Mouse (Mus musculus) adrenal gland, adult 2 months (tissue): ENCODE results near the gene Egfem1. TPM values are rescaled to one million over a fixed set of nuclear protein-coding genes. Genes with fewer than 3 reads are reported as not detected.

Experiments used
- DNase-seq: peaks from one replicate; pipeline ENCODE4 v3.0.0; 2021
- polyA plus RNA-seq: library from polyadenylated mRNA; depleted of rRNA; stranded (reverse); fragments of >200 nt; gene quantifications from 2 replicates; pipeline ENCODE4 v1.2.3, GENCODE M21; 2012
- total RNA-seq, 2 experiments: library from RNA; stranded (reverse); gene quantifications; 2 replicates each; pipeline ENCODE4 v1.2.3; 2021

The Egfem1 gene
- total and polyA plus RNA-seq, 3 experiments: 0.18 TPM; not detected in 2

DNA sequence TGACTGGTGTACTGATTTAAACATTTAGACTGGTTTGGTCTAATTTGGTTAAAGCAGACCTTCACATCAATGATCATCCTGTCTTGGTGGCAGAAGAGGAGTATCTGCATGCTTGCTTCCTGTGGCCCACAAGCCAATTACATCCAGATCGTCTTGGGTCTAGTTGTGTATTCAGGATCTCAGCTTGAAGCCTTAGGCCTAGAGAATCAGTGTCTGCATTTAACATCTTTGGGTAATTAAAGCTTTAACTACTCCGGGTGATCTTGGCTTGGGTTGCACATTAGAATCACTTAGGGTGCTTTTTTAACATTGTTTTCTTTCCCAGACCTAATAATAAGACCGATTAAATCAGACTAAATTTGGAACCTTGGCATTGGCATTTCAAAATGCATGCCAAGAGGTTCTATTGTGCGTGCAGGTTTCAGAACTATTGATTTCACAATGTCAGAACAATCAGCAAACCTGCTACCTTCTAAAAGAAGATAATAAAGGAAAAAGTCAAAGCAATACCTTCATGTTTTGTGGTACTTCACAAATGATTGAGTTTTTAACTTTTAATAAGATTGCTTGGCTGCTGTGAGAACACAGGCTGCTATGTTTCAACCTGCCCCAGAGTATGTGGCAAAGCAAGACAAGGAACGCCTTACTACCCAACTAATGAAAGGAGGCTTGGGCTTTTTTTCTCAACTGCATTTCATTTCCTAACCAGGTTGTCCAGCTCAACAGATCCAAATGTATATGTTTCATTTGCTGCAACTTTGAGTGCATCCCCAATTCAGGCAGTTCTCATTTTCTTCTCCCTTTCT is 496.4 kb downstream of the Egfem1 start:
- DNase-seq: no peak

DNA sequence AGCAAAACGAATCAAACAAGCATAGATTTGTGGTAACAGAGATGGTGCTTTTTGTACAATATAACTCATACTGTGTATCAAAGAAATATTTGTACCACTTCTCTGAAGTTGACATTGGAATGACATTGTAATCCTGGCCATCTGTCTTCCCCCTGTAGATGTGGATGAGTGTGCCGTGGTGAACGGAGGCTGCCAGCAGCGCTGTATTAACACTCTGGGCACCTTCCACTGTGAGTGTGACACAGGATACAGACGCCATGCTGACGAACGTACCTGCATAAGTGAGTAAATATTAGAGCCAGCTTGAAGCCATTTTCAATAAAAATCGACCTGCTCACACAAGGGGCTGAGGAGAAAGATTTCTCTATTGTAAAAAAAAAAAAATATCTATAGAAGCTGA is 500.9 kb downstream of the Egfem1 start:
- no peak for DNase-seq

GRCm38 (mm10) chr3:29602140-29602539 is 520.3 kb downstream of the Egfem1 start:
- no peak for DNase-seq

GRCm38 (mm10) chr3:29608713-29609112 is 526.9 kb downstream of the Egfem1 start:
- no peak for DNase-seq

- DNase-seq: no peak
These were observed 527.4 kb downstream of the Egfem1 start for GRCm38 (mm10) chr3:29609174-29609573.

DNA sequence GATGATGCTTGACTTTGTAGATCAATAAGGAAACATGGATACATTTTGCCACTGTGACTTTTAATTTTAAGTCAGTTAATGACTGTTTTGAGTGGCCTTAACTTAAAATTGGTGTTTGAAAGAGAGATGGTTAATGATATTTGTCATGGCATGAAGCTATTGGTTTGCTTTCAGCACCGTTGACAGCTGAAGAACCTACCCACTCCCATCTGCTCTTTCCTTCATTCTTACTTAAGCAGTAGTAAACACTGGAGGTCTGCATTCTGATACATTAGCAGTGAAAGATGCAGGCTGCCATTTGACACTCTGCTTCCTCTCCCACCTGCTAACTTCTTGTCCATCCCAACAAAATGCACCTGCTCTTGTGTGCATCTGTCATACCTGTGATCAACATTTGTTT is 537.8 kb downstream of the Egfem1 start:
- no peak for DNase-seq

DNA sequence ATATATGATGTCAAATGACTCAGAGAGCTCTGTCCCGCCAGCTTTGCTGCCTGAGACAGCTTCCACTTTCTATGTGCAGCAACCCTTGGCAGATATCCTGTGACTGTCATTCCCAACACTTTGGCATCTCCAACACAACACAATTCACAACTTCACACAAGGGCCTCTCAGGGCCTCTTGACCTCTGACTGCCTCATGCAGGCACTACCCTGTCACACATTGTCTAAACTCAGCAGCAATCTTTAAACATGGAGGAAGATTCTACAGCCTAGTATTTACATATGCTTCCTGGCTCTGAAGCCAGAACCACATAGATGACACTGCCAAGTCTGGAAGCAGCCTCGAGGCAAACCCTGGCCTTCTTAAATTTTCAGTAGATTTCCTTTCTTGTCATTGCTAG is 558.0 kb downstream of the Egfem1 start:
- no peak for DNase-seq

- no peak for DNase-seq
These were observed 585.0 kb downstream of the Egfem1 start for GRCm38 (mm10) chr3:29666796-29667195.

- DNase-seq: no peak
These were observed 607.8 kb downstream of the Egfem1 start for GRCm38 (mm10) chr3:29689367-29690285.

DNA sequence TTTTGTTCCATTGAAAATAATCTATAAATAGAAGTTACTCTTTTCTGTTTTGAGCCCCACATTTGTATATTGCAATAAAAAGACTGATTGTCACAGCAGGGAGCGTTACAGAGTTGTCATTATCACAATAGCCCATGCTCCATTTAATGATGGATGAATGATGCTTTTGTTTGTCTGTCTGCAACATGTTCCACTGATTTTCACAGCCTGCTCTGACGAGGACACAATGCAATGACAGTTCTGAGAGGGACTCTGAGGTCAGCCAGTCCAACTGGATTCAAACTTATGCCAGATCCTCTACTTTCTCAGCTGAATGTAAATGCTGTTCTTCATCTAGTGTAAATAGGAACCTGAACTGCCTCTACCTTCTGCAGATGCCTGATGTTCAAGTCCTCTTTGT is 619.3 kb downstream of the Egfem1 start:
- DNase-seq: no peak

- no peak for DNase-seq
These were observed 625.0 kb downstream of the Egfem1 start for GRCm38 (mm10) chr3:29706816-29707215.

GRCm38 (mm10) chr3:29707467-29707866 is 625.6 kb downstream of the Egfem1 start:
- no peak for DNase-seq

GRCm38 (mm10) chr3:29726376-29726967 is 644.6 kb downstream of the Egfem1 start:
- peak; percentile 17 for DNase-seq

DNA sequence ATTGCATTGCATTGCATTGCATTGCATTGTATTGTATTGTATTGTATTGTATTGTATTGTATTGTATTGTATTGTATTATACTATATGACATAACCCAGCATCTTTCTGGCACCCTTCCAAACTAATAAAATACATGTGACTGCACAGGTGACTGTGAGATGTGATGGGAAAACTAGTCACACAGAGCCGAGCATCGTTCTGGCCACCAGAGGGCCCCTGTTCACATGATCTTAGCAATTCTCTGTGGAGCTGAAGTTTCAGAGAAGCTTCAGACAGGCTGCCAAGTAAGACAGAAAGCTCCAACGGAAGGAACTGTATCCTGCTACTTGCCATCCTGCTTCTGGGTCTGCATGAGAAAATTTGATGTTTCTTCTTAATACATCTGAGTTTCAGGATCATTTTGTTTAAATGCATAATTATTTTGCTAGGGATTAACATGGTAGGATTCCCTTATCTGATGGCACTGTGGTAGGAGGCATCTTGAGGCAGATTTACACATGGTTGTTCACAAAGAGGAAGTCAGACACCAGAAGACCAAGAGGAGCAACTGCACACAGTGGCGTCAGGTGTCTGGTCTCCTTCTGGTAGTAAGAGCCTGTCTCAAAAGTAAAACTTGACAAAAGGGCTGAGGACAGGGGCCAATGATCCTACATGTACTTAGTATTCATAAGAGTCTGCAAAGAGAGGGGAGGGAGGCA is 648.4 kb downstream of the Egfem1 start:
- DNase-seq: peak; percentile 28

- DNase-seq: no peak
These were observed 649.7 kb downstream of the Egfem1 start for GRCm38 (mm10) chr3:29731509-29731908.

- no peak for DNase-seq
These were observed 650.8 kb downstream of the Egfem1 start for GRCm38 (mm10) chr3:29732626-29733025.

DNA sequence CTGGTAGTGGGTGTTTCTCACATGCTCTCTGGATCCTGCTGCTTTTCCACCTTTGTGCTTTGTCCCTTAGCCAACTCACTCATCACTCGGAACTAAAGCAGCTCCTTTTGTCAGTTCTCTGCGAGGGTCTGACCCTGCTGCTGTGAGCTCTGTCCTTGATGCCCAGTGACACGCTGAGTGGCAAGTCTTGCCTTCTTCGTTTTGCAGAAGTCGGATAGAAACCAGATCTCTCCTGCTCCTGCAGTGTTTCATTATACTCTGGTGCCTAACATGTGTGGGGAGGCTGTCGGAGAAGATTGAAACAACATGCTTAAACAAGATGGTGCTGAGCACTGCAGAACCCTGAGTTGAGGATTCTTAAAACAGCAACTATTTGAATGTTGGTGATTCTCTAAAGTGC is 652.4 kb downstream of the Egfem1 start:
- no peak for DNase-seq

- no peak for DNase-seq
These were observed 657.5 kb downstream of the Egfem1 start for GRCm38 (mm10) chr3:29739292-29739691.
